Mouse (Mus musculus): ENCODE measurements around the gene Wasf2. TPM values are rescaled to one million over a fixed set of nuclear protein-coding genes. Genes with fewer than 3 reads are reported as not detected.

Wasf2 gene
- polyA plus RNA-seq, 1 experiment = 14.7 TPM

DNA sequence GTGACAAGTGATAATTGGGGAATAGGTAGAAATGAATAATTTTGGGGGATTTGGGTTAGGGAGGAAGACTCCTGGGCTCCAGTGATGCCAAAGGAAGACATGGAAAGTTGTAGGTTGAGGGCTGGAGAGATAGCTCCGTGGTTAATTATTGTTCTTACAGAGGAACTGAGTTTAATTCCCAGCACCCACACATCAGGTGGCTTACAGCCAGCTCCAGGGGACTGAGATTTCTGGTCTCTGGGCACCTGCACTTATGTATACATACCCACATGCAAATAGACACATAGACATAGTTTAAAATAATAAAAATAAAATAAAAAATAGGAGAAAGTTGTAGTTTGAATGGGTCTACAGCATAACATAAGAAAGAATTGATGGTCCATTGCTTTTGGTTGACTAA lies 6.6 kb downstream of the Wasf2 start:
- Histone ChIP-seq H3K27ac (ENCODE audit: insufficient read depth, low read length) (no peak overlapping the region), H3K4me1 (ENCODE audit: control insufficient read depth, insufficient read depth, low read length) (peaks cover 2% of the 10 kb centered on the region; the same call in 1 of the 2 replicates), H3K4me3 (ENCODE audit: insufficient read depth, low read length) (no peak overlapping the region)
- no peak for TF ChIP-seq CTCF (IDR thresholded peaks at IDR 0.05; ENCODE audit: extremely low read depth, insufficient read depth, low read length)

GRCm38 (mm10) chr4:133138971-133139370 lies 8.7 kb downstream of the Wasf2 start:
- H3K4me3 ChIP-seq (ENCODE audit: insufficient read depth, low read length) = no peak overlapping the region
- TF ChIP-seq CTCF (IDR thresholded peaks at IDR 0.05; ENCODE audit: extremely low read depth, insufficient read depth, low read length) (no peak), POLR2A (IDR thresholded peaks at IDR 0.05; ENCODE audit: extremely low read depth, insufficient read depth, low read length) (no peak)
- H3K4me1 ChIP-seq (ENCODE audit: control insufficient read depth, insufficient read depth, low read length) = peaks cover 2% of the 10 kb centered on the region; the same call in 1 of the 2 replicates
- no peak overlapping the region for H3K27ac ChIP-seq (ENCODE audit: insufficient read depth, low read length)

- Histone ChIP-seq H3K4me1 (ENCODE audit: control insufficient read depth, insufficient read depth, low read length) (peaks cover 2% of the 10 kb centered on the region; the same call in 1 of the 2 replicates), H3K27ac (ENCODE audit: insufficient read depth, low read length) (no peak overlapping the region), H3K4me3 (ENCODE audit: insufficient read depth, low read length) (no peak overlapping the region)
- TF ChIP-seq CTCF (IDR thresholded peaks at IDR 0.05; ENCODE audit: extremely low read depth, insufficient read depth, low read length) (no peak), POLR2A (IDR thresholded peaks at IDR 0.05; ENCODE audit: extremely low read depth, insufficient read depth, low read length) (no peak)
Measured at GRCm38 (mm10) chr4:133155006-133155405, 24.7 kb downstream of the Wasf2 start.

GRCm38 (mm10) chr4:133155726-133156125 lies 25.4 kb downstream of the Wasf2 start:
- H3K4me3 ChIP-seq (ENCODE audit: insufficient read depth, low read length) = no peak overlapping the region
- TF ChIP-seq CTCF (IDR thresholded peaks at IDR 0.05; ENCODE audit: extremely low read depth, insufficient read depth, low read length) (no peak), POLR2A (IDR thresholded peaks at IDR 0.05; ENCODE audit: extremely low read depth, insufficient read depth, low read length) (no peak)
- no peak overlapping the region for H3K27ac ChIP-seq (ENCODE audit: insufficient read depth, low read length)
- peaks cover 2% of the 10 kb centered on the region; the same call in 1 of the 2 replicates for H3K4me1 ChIP-seq (ENCODE audit: control insufficient read depth, insufficient read depth, low read length)

DNA sequence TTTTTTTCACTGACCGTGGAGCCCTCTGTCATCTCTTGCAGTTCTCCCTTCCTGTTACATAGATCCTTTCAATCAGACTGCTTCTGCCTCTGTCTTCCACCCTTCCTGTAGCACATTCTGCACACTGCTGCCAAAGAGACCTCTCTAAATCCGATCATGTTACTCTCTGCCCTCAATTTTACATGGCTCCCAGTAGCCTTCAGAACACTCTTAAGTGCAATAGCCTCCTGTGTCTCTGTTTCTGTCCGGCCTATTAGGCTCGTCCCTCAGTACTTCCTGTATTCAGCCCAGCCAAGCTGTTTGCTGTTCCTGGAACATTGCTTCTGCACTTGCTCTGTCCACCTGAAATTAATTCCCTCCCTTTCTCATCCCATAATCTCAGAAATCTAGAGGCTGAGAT lies 26.1 kb downstream of the Wasf2 start:
- H3K4me1 ChIP-seq (ENCODE audit: control insufficient read depth, insufficient read depth, low read length) = peaks cover 2% of the 10 kb centered on the region; the same call in 1 of the 2 replicates
- TF ChIP-seq POLR2A (IDR thresholded peaks at IDR 0.05; ENCODE audit: extremely low read depth, insufficient read depth, low read length) = no peak
- no peak for TF ChIP-seq CTCF (IDR thresholded peaks at IDR 0.05; ENCODE audit: extremely low read depth, insufficient read depth, low read length)
- no peak overlapping the region for H3K4me3 ChIP-seq (ENCODE audit: insufficient read depth, low read length)
- no peak overlapping the region for H3K27ac ChIP-seq (ENCODE audit: insufficient read depth, low read length)

DNA sequence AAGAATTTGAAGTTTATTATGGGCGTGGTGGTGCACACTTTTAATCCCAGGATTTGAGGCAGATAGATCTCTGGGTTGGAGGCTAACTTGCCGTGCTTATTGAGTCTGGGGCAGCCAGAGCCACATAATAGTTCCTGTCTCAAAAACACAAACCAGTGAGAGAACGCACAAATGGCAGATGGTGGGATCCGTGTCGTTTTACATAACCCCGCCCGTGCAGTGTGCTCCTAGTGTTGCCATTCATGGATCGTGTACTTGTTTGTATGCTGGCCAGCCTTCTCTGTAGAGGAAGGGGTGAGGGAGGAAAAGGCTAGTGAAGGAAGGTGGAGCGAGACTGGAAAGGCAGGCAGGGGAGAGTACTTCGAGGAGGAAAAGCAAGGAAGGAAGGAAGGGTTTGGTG lies 26.5 kb downstream of the Wasf2 start:
- Histone ChIP-seq H3K27ac (ENCODE audit: insufficient read depth, low read length) (no peak overlapping the region), H3K4me3 (ENCODE audit: insufficient read depth, low read length) (no peak overlapping the region), H3K4me1 (ENCODE audit: control insufficient read depth, insufficient read depth, low read length) (peaks cover 2% of the 10 kb centered on the region; the same call in 1 of the 2 replicates)
- TF ChIP-seq CTCF (IDR thresholded peaks at IDR 0.05; ENCODE audit: extremely low read depth, insufficient read depth, low read length) (no peak), POLR2A (IDR thresholded peaks at IDR 0.05; ENCODE audit: extremely low read depth, insufficient read depth, low read length) (no peak)

DNA sequence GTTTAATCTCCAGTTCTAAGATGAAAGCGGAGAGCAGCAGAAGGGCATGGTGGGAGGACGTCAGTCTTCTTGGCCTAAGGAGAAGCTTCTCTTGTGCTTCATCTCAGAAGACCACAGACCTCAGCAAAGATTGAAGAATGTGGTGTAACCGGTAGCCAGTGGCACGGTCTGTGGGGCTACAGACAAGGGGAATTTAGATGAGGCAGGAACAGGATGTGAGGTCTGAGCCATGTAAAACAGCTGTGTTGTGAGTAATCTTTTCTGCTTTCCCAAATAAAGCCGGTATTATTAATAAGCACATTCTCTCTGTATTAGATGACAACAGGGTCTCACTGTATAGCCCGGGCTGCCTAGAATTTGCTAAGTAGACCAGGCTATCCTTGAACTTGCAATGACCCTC lies 28.8 kb downstream of the Wasf2 start:
- H3K4me1 ChIP-seq (ENCODE audit: control insufficient read depth, insufficient read depth, low read length) = peaks cover 2% of the 10 kb centered on the region; the same call in 1 of the 2 replicates
- H3K27ac ChIP-seq (ENCODE audit: insufficient read depth, low read length) = no peak overlapping the region
- H3K4me3 ChIP-seq (ENCODE audit: insufficient read depth, low read length) = no peak overlapping the region
- no peak for TF ChIP-seq CTCF (IDR thresholded peaks at IDR 0.05; ENCODE audit: extremely low read depth, insufficient read depth, low read length)
- TF ChIP-seq POLR2A (IDR thresholded peaks at IDR 0.05; ENCODE audit: extremely low read depth, insufficient read depth, low read length) = no peak

DNA sequence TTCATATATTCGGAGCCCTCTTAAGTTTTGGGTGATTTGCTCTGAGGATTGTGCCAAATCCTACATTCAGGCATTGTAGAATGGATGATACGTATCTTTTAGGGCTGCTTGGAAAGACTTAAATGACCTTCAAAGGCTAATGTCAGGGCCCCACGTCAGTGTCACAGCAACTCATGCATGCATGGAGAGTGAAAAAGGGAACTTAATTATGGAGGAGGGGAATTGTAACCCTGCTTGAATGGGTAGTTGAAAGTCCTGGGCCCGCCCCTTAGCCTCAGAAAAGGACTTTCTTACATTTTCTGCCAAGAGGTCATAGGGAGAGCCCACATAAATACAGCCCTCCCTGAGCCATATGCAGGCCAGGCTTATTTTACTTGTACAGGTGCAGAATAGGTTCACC lies 29.3 kb downstream of the Wasf2 start:
- TF ChIP-seq CTCF (IDR thresholded peaks at IDR 0.05; ENCODE audit: extremely low read depth, insufficient read depth, low read length) (no peak), POLR2A (IDR thresholded peaks at IDR 0.05; ENCODE audit: extremely low read depth, insufficient read depth, low read length) (no peak)
- no peak overlapping the region for H3K4me3 ChIP-seq (ENCODE audit: insufficient read depth, low read length)
- no peak overlapping the region for H3K27ac ChIP-seq (ENCODE audit: insufficient read depth, low read length)
- peaks cover 2% of the 10 kb centered on the region; the same call in 1 of the 2 replicates for H3K4me1 ChIP-seq (ENCODE audit: control insufficient read depth, insufficient read depth, low read length)

DNA sequence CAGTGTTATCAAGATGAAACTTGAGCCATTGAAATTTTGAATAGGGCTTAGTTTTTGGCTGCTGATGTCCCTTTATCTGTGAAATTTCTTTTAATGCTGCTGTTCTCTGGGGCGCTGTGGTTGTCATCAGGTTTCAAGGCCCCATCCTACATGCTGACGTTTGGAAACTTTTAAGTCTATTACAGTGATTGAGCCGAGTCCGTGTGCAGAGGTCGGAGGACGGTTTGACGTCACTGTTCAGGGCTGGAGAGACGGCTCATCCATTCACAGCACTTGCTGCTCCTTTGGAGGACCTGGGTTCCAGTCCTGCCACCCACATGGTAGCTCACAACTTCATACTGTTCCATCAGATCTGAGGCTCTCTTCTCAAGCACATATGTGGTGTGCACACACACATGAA lies 29.9 kb downstream of the Wasf2 start:
- H3K4me1 ChIP-seq (ENCODE audit: control insufficient read depth, insufficient read depth, low read length) = peaks cover 2% of the 10 kb centered on the region; the same call in 1 of the 2 replicates
- no peak overlapping the region for H3K27ac ChIP-seq (ENCODE audit: insufficient read depth, low read length)
- no peak overlapping the region for H3K4me3 ChIP-seq (ENCODE audit: insufficient read depth, low read length)
- no peak for TF ChIP-seq POLR2A (IDR thresholded peaks at IDR 0.05; ENCODE audit: extremely low read depth, insufficient read depth, low read length)
- TF ChIP-seq CTCF (IDR thresholded peaks at IDR 0.05; ENCODE audit: extremely low read depth, insufficient read depth, low read length) = no peak

GRCm38 (mm10) chr4:133160821-133161220 lies 30.5 kb downstream of the Wasf2 start:
- no peak overlapping the region for H3K4me3 ChIP-seq (ENCODE audit: insufficient read depth, low read length)
- TF ChIP-seq POLR2A (IDR thresholded peaks at IDR 0.05; ENCODE audit: extremely low read depth, insufficient read depth, low read length) = no peak

More at GRCm38 (mm10) chr4:133160821-133161220, 30.5 kb downstream of the Wasf2 start:
- Histone ChIP-seq H3K27ac (ENCODE audit: insufficient read depth, low read length) (no peak overlapping the region), H3K4me1 (ENCODE audit: control insufficient read depth, insufficient read depth, low read length) (peaks cover 2% of the 10 kb centered on the region; the same call in 1 of the 2 replicates)

Measured in cortical plate, adult 2 months (tissue).